Mouse (Mus musculus) CH12.LX (cell line): Measurements from ENCODE around the gene Syt1. TPM values are rescaled to one million over a fixed set of nuclear protein-coding genes. Genes with fewer than 3 reads are reported as not detected.

ENCODE experiments used
- DNase-seq: peaks from one replicate; pipeline ENCODE4 v3.0.0-alpha.2; 2013; ENCODE audit errors: extremely low read depth
- H3K27ac ChIP-seq: 2 replicates; pipeline ENCODE4 v1.5.1; 2012; ENCODE audit warnings: low read depth, mild to moderate bottlenecking, control low read depth, moderate library complexity; ENCODE audit not compliant: insufficient read depth
- H3K27me3 ChIP-seq: replicated peaks from 2 replicates; pipeline ENCODE3; 2012; ENCODE audit warnings: inconsistent platforms
- H3K36me3 ChIP-seq, 2 experiments: replicated peaks in 1 of 2; 2 replicates each; pipeline versions ENCODE3 to v1.6.1; 2012; ENCODE audit warnings: inconsistent platforms in 1 of 2, low read length in 1 of 2, mild to moderate bottlenecking in 1 of 2, mixed read lengths in 1 of 2, moderate library complexity in 1 of 2; ENCODE audit not compliant: control insufficient read depth in 1 of 2, insufficient read depth in 1 of 2
- H3K4me1 ChIP-seq, 2 experiments: 2 replicates each; pipeline ENCODE4 v1.6.1; 2012; ENCODE audit warnings: inconsistent platforms in 1 of 2, moderate library complexity in 1 of 2; ENCODE audit not compliant: insufficient read depth in 2 of 2, control insufficient read depth in 1 of 2
- H3K4me2 ChIP-seq: 2 replicates; pipeline ENCODE4 v1.6.1; 2012; ENCODE audit warnings: low read depth, mild to moderate bottlenecking, control low read depth; ENCODE audit not compliant: poor library complexity, insufficient read depth, severe bottlenecking
- H3K4me3 ChIP-seq, 3 experiments: fragments of 150-350 bp in 1 of 3; sonication (generic) in 1 of 3; replicated peaks in 1 of 3; 2 replicates each; pipeline versions ENCODE3 to v1.5.1; 2011 to 2012; ENCODE audit warnings: low read depth in 2 of 3, low read length in 2 of 3, mild to moderate bottlenecking in 2 of 3, moderate library complexity in 2 of 3, control low read depth in 1 of 3, improper control_type of control experiment in 1 of 3, inconsistent platforms in 1 of 3, mixed read lengths in 1 of 3; ENCODE audit not compliant: poor library complexity in 1 of 3
- H3K79me2 ChIP-seq: replicated peaks from 2 replicates; pipeline ENCODE4 v1.6.1; 2012; ENCODE audit warnings: mild to moderate bottlenecking, moderate library complexity; ENCODE audit not compliant: control insufficient read depth, poor library complexity, insufficient read depth, severe bottlenecking; ENCODE audit errors: extremely low read depth
- H3K9ac ChIP-seq: 2 replicates; pipeline ENCODE4 v1.6.1; 2012; ENCODE audit warnings: low read depth, mild to moderate bottlenecking, control low read depth, moderate library complexity; ENCODE audit not compliant: insufficient read depth
- H3K9me3 ChIP-seq: replicated peaks from 2 replicates; pipeline ENCODE3; 2012; ENCODE audit warnings: low read length, inconsistent platforms, mixed read lengths
- CHD1 ChIP-seq: IDR thresholded peaks from 2 replicates; pipeline ENCODE4 v1.6.1; 2012; ENCODE audit warnings: low read depth, low read length, improper control_type of control experiment, inconsistent platforms
- CTCF ChIP-seq, 2 experiments: IDR thresholded peaks in 1 of 2; conservative IDR thresholded peaks in 1 of 2; 2 replicates each; pipeline ENCODE4 v1.5.1; 2011 to 2012; ENCODE audit warnings: low read depth in 2 of 2, low read length in 2 of 2, improper control_type of control experiment in 1 of 2, inconsistent platforms in 1 of 2, mild to moderate bottlenecking in 1 of 2, moderate library complexity in 1 of 2
- ELF1 ChIP-seq: IDR thresholded peaks from 2 replicates; pipeline ENCODE4 v1.6.1; 2014; ENCODE audit warnings: low read depth, mild to moderate bottlenecking, inconsistent platforms, low read length, improper control_type of control experiment
- EP300 ChIP-seq: IDR thresholded peaks from 2 replicates; pipeline ENCODE4 v1.6.1; 2011; ENCODE audit warnings: low read length, improper control_type of control experiment
- GABPA ChIP-seq: IDR thresholded peaks from 2 replicates; pipeline ENCODE4 v1.6.1; 2012; ENCODE audit warnings: low read depth, low read length, improper control_type of control experiment, inconsistent platforms; ENCODE audit not compliant: insufficient replicate concordance
- HCFC1 ChIP-seq: IDR thresholded peaks from 2 replicates; pipeline ENCODE4 v1.6.1; 2012; ENCODE audit warnings: low read depth, mild to moderate bottlenecking, inconsistent platforms, low read length, improper control_type of control experiment
- JUN ChIP-seq: IDR thresholded peaks from 2 replicates; pipeline ENCODE4 v1.6.1; 2011; ENCODE audit warnings: low read depth, mild to moderate bottlenecking, low read length, improper control_type of control experiment, moderate library complexity; ENCODE audit not compliant: insufficient read depth
- JUND ChIP-seq: conservative IDR thresholded peaks from 2 replicates; pipeline ENCODE4 v1.6.1; 2011; ENCODE audit warnings: low read depth, low read length, improper control_type of control experiment
- KAT2A ChIP-seq: IDR thresholded peaks from 2 replicates; pipeline ENCODE4 v1.6.1; 2012; ENCODE audit warnings: low read length, improper control_type of control experiment, inconsistent platforms; ENCODE audit not compliant: insufficient replicate concordance
- MXI1 ChIP-seq: IDR thresholded peaks from 2 replicates; pipeline ENCODE4 v1.6.1; 2011; ENCODE audit warnings: mild to moderate bottlenecking, low read depth, low read length, improper control_type of control experiment
- NELFE ChIP-seq: IDR thresholded peaks from 2 replicates; pipeline ENCODE4 v1.6.1; 2011; ENCODE audit warnings: low read depth, low read length, improper control_type of control experiment
- PAX5 ChIP-seq: IDR thresholded peaks from 2 replicates; pipeline ENCODE4 v1.6.1; 2012; ENCODE audit warnings: low read length, inconsistent platforms, mixed read lengths
- POLR2A ChIP-seq: IDR thresholded peaks from 2 replicates; pipeline ENCODE4 v1.6.1; 2011; ENCODE audit warnings: low read depth, mild to moderate bottlenecking, improper control_type of control experiment, low read length
- SIN3A ChIP-seq: IDR thresholded peaks from 2 replicates; pipeline ENCODE4 v1.6.1; 2012; ENCODE audit warnings: low read length, improper control_type of control experiment, inconsistent platforms
- TBP ChIP-seq: conservative IDR thresholded peaks from 2 replicates; pipeline ENCODE4 v1.6.1; 2011; ENCODE audit warnings: low read depth, low read length, improper control_type of control experiment
- TCF12 ChIP-seq: IDR thresholded peaks from 2 replicates; pipeline ENCODE4 v1.6.1; 2014; ENCODE audit warnings: low read depth, mild to moderate bottlenecking, inconsistent platforms, low read length, improper control_type of control experiment
- USF2 ChIP-seq: conservative IDR thresholded peaks from 2 replicates; pipeline ENCODE4 v1.6.1; 2011; ENCODE audit warnings: low read depth, low read length, improper control_type of control experiment
- ZC3H11A ChIP-seq: IDR thresholded peaks from 2 replicates; pipeline ENCODE4 v1.6.1; 2012; ENCODE audit warnings: low read depth, mild to moderate bottlenecking, inconsistent platforms, low read length, improper control_type of control experiment
- ZKSCAN1 ChIP-seq: IDR thresholded peaks from 2 replicates; pipeline ENCODE4 v1.6.1; 2012; ENCODE audit warnings: low read depth, inconsistent platforms, low read length, improper control_type of control experiment, borderline replicate concordance
- ZNF384 ChIP-seq: IDR thresholded peaks from 2 replicates; pipeline ENCODE4 v1.6.1; 2012; ENCODE audit warnings: low read depth, low read length, improper control_type of control experiment, inconsistent platforms
- dilution Hi-C: fragments of 300-500 bp; cut with MboI; formaldehyde crosslinking; loops from 2 replicates; pipeline ENCODE4 v1.14.3; 2020; ENCODE audit warnings: low sequenced_read_pairs; ENCODE audit not compliant: extremely low pct_unique_long_range_greater_than_20kb, extremely low pct_ligation_motif_present
- in situ Hi-C: fragments of 300-500 bp; cut with MboI; formaldehyde crosslinking; loops from 3 replicates; pipeline ENCODE4 v1.14.3; 2019; ENCODE audit warnings: low sequenced_read_pairs, low pct_ligation_motif_present, low pct_unique_long_range_greater_than_20kb, mixed read lengths
- polyA plus RNA-seq: library from polyadenylated mRNA; unstranded; fragments of >175 nt; gene quantifications from 2 replicates; pipeline ENCODE4 v1.2.1, GENCODE M21; 2012; ENCODE audit warnings: low read depth; ENCODE audit not compliant: insufficient read length
- total RNA-seq, 2 experiments: library from RNA; depleted of rRNA; stranded (reverse); fragments of 300-350 nt in 1 of 2; fragments of >200 nt in 1 of 2; gene quantifications; 2 replicates each; pipeline ENCODE4 v1.2.3; 2012 to 2014

The Syt1 gene
- total and polyA plus RNA-seq, 3 experiments = not detected

DNA sequence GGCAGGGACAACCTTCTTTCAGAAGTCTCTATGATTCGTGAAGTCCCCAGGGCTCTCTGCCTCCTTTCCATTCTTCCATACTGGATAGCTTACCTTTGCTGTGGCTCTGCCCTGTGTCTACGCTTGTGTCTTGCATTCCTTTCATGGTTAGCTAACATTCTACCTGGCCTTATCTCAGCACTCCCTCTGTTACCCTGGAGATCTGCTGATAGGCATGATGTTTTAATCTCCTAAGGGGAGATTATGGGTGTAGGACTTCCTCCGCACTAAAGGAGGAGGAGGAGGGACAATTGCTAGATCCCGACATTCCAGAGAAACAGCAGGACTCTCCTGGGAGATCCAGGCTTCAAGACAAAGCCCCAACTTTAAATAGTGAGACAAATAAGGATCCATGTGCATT, 479.7 kb downstream of the Syt1 start:
- dilution Hi-C loops = no loop called here
- Histone ChIP-seq H3K27ac (no peak overlapping the region), H3K79me2 (no peaks in the 10 kb centered on the region), H3K9me3 (no peaks in the 10 kb centered on the region), H3K9ac (no peak overlapping the region), H3K4me3 (no peak overlapping the region), H3K27me3 (no peaks in the 10 kb centered on the region), H3K4me1 (peaks cover 0 to 4% of the 10 kb centered on the region in 2 experiments; a peak in 1 of 4 replicates)
- in situ Hi-C loops = loop anchor here (10.0 to 25.0 kb wide), 2 partner anchors 76 to 244 kb away; no protein-coding TSS in a partner anchor
- DNase-seq = no peak
- TF ChIP-seq ZKSCAN1 = no peak
- no peak for TF ChIP-seq TCF12
- no peak for TF ChIP-seq EP300
- no peak for TF ChIP-seq JUN
- TF ChIP-seq SIN3A = no peak
- TF ChIP-seq ELF1 = no peak
- no peak for TF ChIP-seq GABPA
- no peak for TF ChIP-seq JUND
- TF ChIP-seq USF2 = no peak
- no peak for TF ChIP-seq ZNF384
- no peak for TF ChIP-seq HCFC1
- TF ChIP-seq ZC3H11A = no peak
- TF ChIP-seq, all 38 proteins: peak for 0
- Histone ChIP-seq H3K4me2 (no peak overlapping the region), H3K36me3 (no peaks in the 10 kb centered on the region)

DNA sequence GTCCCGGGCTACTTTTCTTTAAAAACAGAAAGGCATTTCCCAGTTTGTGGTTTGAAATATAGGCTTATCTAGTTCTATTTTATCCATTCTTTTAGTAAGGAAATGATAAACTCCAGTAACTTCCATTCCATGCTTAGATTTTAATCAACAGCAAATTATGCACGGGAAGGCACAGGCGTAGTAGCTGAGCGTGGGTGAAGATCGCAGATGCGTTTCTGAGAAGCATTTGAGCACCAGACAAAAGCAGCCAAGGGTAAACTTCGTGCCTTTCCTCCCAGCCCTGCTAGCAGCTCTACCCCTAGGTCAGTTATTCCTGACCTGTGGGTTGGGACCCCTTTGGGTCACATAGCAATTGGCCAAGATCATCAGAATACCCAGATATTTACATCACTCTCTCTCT, 482.4 kb downstream of the Syt1 start:
- Histone ChIP-seq H3K79me2 (no peaks in the 10 kb centered on the region), H3K9ac (no peak overlapping the region), H3K27me3 (no peaks in the 10 kb centered on the region), H3K9me3 (no peaks in the 10 kb centered on the region), H3K4me2 (no peak overlapping the region), H3K4me1 (peaks cover 0 to 8% of the 10 kb centered on the region in 2 experiments; a peak in 2 of 4 replicates), H3K27ac (no peak overlapping the region), H3K4me3 (no peak overlapping the region), H3K36me3 (no peaks in the 10 kb centered on the region)
- no peak for TF ChIP-seq POLR2A
- no peak for TF ChIP-seq CTCF (conservative IDR thresholded peaks at IDR 0.05 in 1 of 2, IDR thresholded peaks at IDR 0.05 in 1 of 2; ENCODE audit: low read depth in 2 of 2, low read length in 2 of 2)
- no peak for TF ChIP-seq MXI1
- no peak for TF ChIP-seq TCF12
- no peak for TF ChIP-seq TBP
- no peak for TF ChIP-seq CHD1
- TF ChIP-seq ELF1 = no peak
- TF ChIP-seq PAX5 = no peak
- TF ChIP-seq NELFE = no peak
- TF ChIP-seq SIN3A = no peak
- no peak for TF ChIP-seq EP300
- no peak for TF ChIP-seq ZNF384
- no peak for TF ChIP-seq KAT2A
- dilution Hi-C loops = no loop called here
- in situ Hi-C loops = loop anchor here (25.0 kb wide), 1 partner anchor 241 kb away; no protein-coding TSS in a partner anchor
- no peak for DNase-seq
